Mouse (Mus musculus) adipose tissue, adult 10 weeks (tissue): ENCODE measurements around the gene Olfr547. TPM values are rescaled to one million over a fixed set of nuclear protein-coding genes. Genes with fewer than 3 reads are reported as not detected.

Experiments used
- polyA plus RNA-seq: library from polyadenylated mRNA; stranded (reverse); fragments of 350-450 nt; fragmentation: Illumina TruSeq; extraction: RNeasy Lipid Tissue Mini Kit (QIAGEN cat#74804); gene quantifications from one replicate; pipeline ENCODE4 v1.2.3, GENCODE M21; 2014; ENCODE audit warnings: low read depth, low replicate concordance

Gene Olfr547
- not detected for polyA plus RNA-seq

DNA sequence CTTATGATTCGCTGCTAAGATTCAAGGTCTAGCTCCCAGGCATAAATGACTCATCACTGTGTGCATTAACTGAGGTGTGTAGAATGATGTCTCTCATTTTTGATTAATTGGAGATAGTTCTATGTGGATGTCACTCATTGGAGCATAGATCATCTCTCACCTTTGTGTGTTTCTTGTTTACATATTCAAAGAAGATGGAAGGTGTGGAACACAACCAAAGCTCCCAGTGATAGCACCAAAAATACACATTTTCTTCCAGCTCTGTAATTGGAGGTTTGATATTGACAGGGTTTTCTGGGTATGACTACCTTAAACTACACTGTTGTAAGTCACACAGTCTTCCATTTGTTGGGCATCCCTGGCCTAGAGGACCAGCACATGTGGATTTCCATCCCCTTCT, at the start of gene Olfr547:
Gene Olfr547, plus strand, starts transcription at position 301 of the 400 bp plus-strand sequence.

DNA sequence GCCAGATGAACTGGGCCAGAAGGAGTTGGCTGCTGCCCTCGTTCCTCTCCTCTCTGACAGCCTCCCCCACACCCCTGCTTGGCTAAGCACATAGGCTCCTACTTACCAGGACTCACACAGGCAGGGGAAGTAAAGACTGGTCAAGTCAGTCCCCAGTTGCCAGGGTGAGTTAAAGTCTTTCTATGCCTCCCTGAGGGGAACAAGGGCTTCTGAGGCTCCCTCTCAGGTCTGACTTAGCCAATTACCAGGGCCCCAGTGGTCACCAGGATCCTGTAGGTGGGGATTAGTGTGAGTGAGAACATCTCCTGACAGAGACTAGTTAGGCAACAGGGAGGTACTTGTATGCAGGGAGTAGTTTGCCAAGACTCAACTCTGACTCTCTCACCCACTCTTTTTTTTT, 46.4 kb upstream of the Olfr547 start, which contains the start of gene Olfr544:
Gene Olfr544, minus strand, starts transcription at position 153 of the 400 bp plus-strand sequence.

DNA sequence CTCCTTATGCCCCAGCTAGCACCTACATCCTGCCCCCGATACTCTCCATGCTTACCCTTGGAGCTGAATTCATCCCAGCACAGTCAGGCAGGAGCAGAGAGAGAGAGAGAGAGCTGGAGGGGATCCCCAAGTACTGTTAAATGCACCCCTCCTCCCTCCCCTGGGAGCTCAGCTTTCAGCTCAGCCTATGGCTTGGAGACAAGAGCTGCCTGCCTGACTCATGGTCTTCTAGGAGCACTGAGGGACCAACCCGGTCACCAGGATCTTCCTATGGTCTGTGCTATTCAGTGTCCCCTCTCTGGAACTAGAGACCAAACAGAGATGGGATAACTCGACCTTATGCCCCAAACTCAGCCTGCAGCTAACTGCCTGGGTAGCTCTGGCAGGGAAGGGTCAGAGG, 35.1 kb upstream of the Olfr547 start, which contains the start of gene Olfr545:
Gene Olfr545, minus strand, starts transcription at position 101 of the 400 bp plus-strand sequence.

DNA sequence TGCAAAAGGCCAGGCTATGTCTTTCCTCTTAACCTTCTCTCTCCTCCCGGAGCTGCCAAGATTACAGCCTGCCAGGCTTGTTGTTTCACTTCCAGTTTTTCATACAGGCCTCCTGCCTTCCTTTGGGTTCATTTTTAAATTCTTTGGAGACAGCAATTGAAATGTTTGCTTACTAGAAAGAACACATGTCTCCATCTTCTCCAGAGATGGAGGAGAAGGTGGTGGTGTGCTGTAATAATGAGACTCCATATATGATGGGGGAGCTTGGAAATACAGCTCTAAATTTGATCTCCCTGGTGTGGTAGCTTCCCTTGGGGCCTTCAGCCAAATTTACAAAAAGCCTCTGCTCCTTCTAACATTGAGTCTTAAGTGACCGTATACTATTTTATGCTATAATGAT, 6.0 kb downstream of the Olfr547 start, which contains the start of gene Olfr548-ps1:
Gene Olfr548-ps1, plus strand, starts transcription at position 301 of the 400 bp plus-strand sequence.

DNA sequence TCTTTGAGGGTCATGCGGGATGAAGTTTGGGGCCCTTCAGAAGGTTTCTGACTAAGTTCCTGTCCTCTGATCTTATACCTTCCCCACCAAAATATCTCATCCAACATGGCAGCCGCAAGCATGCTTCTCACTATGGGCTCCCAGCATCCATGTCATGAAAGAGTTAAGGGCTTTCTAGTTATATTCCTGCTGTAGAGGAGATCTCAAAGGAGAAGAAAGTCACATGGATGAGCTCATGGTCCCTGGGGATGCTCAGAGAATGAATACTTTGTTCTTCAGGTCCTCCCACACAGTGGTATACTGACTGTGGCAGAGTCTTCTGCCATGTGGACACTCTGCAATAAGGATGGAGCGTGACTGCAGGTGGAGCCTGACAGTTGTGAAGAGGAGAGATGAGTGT, 15.0 kb downstream of the Olfr547 start, which contains the start of gene Olfr549:
Gene Olfr549, plus strand, starts transcription at position 301 of the 400 bp plus-strand sequence.

DNA sequence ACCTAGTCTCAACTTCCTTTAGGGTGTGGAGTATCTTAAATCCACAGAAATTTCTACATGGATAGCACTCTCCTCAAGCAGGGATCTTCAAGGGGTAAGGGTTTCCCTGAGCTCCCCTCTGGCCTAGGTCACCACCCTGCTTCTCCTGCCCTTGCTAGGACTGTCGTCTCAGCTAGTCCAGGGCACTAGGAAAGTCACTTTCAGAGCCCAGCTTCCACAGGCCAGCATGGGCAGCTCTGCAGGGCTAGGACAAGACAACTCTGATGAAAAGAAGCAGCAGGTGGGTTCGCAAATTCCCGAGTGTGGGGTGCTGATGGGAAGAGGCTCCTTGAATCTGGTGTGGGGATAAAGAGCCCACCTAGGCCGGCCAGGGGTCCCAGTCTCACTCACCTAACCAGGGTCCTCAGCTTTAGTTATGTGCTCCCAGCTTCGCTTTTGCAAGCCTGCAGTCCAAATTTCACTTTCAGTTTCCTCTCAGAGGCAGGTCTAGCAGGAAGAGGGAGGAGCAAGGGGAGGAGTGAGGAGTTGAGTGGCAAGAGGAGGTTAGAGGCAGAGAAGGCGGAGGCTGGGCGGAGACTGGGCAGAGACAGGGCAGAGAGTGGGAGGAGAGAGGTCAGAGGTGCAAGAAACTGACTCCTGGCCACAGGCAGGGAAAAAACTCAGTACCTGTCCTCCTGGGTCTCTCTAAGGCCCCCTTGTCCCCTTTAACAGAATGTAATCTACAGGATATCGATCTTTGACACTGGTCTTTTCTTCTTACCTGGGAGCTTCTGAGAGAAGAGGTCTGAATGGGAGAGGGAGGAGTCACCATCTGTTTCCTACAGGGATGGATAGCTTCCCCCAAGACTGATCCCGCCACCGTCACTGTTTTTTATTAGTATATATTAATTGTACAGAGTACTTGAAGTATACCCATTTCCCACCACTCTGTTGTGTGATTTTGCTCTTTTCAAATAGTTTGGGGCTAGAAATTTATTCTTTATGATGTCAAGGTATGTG, 30.7 kb downstream of the Olfr547 start, which contains the start of gene Trim21:
Gene Trim21, minus strand, starts transcription at position 488 of the 999 bp plus-strand sequence.

DNA sequence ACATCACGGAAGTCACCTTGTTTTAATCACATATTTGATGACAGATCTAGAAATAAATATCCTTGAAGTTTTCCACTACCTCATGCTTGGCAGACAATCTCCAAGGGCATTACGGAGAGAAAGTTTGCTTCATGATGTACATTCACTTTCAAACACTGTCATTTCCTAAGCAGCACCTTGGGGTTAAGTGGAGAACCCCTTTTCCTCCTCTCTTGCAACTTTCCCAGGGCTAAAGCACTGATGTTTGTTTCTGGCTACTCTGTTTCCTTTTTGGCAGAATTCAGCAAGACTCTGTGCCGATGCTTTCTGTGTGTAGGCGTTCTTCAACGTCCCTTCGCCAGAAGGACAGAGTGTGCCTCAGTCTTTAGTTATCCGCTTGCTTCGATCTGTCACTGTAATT, 36.6 kb downstream of the Olfr547 start, which contains the start of gene Olfr550:
Gene Olfr550, plus strand, starts transcription at position 301 of the 400 bp plus-strand sequence.

Other genes starting within 250 kb of the Olfr547 start
- gene Rrm1, start 93.1 kb upstream of the Olfr547 start, polyA plus RNA-seq = 20.0 TPM
- gene Olfr543, start 53.1 kb upstream of the Olfr547 start, polyA plus RNA-seq = 0.56 TPM
- not detected for gene Olfr544, start 46.4 kb upstream of the Olfr547 start, polyA plus RNA-seq
- gene Olfr545, start 35.2 kb upstream of the Olfr547 start, polyA plus RNA-seq = not detected
- not detected for gene Olfr548-ps1, start 6.1 kb downstream of the Olfr547 start, polyA plus RNA-seq
- not detected for gene Olfr549, start 15.1 kb downstream of the Olfr547 start, polyA plus RNA-seq
- 11.5 TPM for gene Trim21, start 30.7 kb downstream of the Olfr547 start, polyA plus RNA-seq
- not detected for gene Olfr550, start 36.7 kb downstream of the Olfr547 start, polyA plus RNA-seq
- not detected for gene Olfr551, start 57.1 kb downstream of the Olfr547 start, polyA plus RNA-seq
- gene Olfr552, start 63.0 kb downstream of the Olfr547 start, polyA plus RNA-seq = not detected
- not detected for gene Olfr553, start 83.5 kb downstream of the Olfr547 start, polyA plus RNA-seq
- gene Olfr554, start 103.7 kb downstream of the Olfr547 start, polyA plus RNA-seq = not detected
- not detected for gene Olfr555, start 124.1 kb downstream of the Olfr547 start, polyA plus RNA-seq
- gene Olfr556, start 130.2 kb downstream of the Olfr547 start, polyA plus RNA-seq = not detected
- 32.3 TPM for gene Trim68, start 152.6 kb downstream of the Olfr547 start, polyA plus RNA-seq
- gene Olfr557, start 161.2 kb downstream of the Olfr547 start, polyA plus RNA-seq = not detected
- 1.8 TPM for gene Olfr558, start 167.5 kb downstream of the Olfr547 start, polyA plus RNA-seq
- not detected for gene Olfr33, start 184.3 kb downstream of the Olfr547 start, polyA plus RNA-seq
- not detected for gene Olfr559, start 192.7 kb downstream of the Olfr547 start, polyA plus RNA-seq
- gene Olfr560, start 224.6 kb downstream of the Olfr547 start, polyA plus RNA-seq = not detected
- 1.7 TPM for gene Olfr78, start 224.7 kb downstream of the Olfr547 start, polyA plus RNA-seq
- not detected for gene Olfr561, start 236.5 kb downstream of the Olfr547 start, polyA plus RNA-seq